Comparison of ENCODE assay signal across 11 mouse cellular contexts in genomic region chr15:31309526-31309925, GRCm38 (mm10). TPM values are rescaled to one million over a fixed set of nuclear protein-coding genes. Genes with fewer than 3 reads are reported as not detected.
DNase-seq lines count a peak whose midpoint lies in the region; ATAC-seq and TF ChIP-seq lines count a peak whose summit lies in the region.
"Had no signal": no experiment of that assay in that cellular context is flagged by ENCODE, and none has a peak within 500 bp of the region (broad histone marks: within the 10 kb centered on the region; RNA-seq: fewer than 3 reads in every experiment).

No protein-coding gene starts in this region.

- no peak for ATAC-seq in liver, postnatal 0 days
- ATAC-seq in liver, embryonic 12.5 days, result no peak
- ATAC-seq in megakaryocyte, adult 5-6 weeks (ENCODE audit: poor library complexity, severe bottlenecking), result peak; percentile 38; the same call in 1 of the 2 replicates
- no peak for ATAC-seq in hindbrain, embryonic 16.5 days

- H3K27ac ChIP-seq in liver, postnatal 0 days (ENCODE audit: low read depth), result no peak overlapping the region
- H3K27ac ChIP-seq in liver, embryonic 12.5 days, result no peak overlapping the region
- H3K27ac ChIP-seq in hindbrain, embryonic 16.5 days (ENCODE audit: low read depth, low read length), result no peak overlapping the region
- H3K27ac ChIP-seq: hindbrain, embryonic 15.5 days had no signal

- H3K9me3 ChIP-seq in liver, postnatal 0 days (ENCODE audit: low read length), result no peaks in the 10 kb centered on the region
- H3K9me3 ChIP-seq in liver, embryonic 12.5 days (replicated peaks), result no peaks in the 10 kb centered on the region
- H3K9me3 ChIP-seq in E14TG2a.4 (ENCODE audit: low read length), result peaks cover 5% of the 10 kb centered on the region
- H3K9me3 ChIP-seq in hindbrain, embryonic 16.5 days (ENCODE audit: control insufficient read depth, low read length), result peaks cover 3% of the 10 kb centered on the region; the same call in 1 of the 2 replicates
- H3K9me3 ChIP-seq: hindbrain, embryonic 15.5 days had no signal

- no peaks in the 10 kb centered on the region for H3K36me3 ChIP-seq in liver, postnatal 0 days (replicated peaks; ENCODE audit: insufficient read depth, low read length)
- H3K36me3 ChIP-seq in liver, embryonic 12.5 days, result no peaks in the 10 kb centered on the region
- no peaks in the 10 kb centered on the region for H3K36me3 ChIP-seq in E14TG2a.4 (ENCODE audit: insufficient read depth, low read length)
- no peaks in the 10 kb centered on the region for H3K36me3 ChIP-seq in hindbrain, embryonic 16.5 days (ENCODE audit: control insufficient read depth, insufficient read depth, low read length)
- H3K36me3 ChIP-seq: hindbrain, embryonic 15.5 days had no signal

- peak; percentile 60 for TF ChIP-seq CTCF in liver, postnatal 0 days (IDR thresholded peaks at IDR 0.05; ENCODE audit: low read depth)
- peak; percentile 33 for TF ChIP-seq CTCF in E14TG2a.4 (conservative IDR thresholded peaks at IDR 0.05; ENCODE audit: low read length)

- no peak overlapping the region for H3K9ac ChIP-seq in liver, postnatal 0 days (replicated peaks)
- no peak overlapping the region for H3K9ac ChIP-seq in liver, embryonic 12.5 days
- no peak overlapping the region for H3K9ac ChIP-seq in hindbrain, embryonic 16.5 days (ENCODE audit: low read depth, low read length)
- H3K9ac ChIP-seq: hindbrain, embryonic 15.5 days had no signal

- DNase-seq in embryo, embryonic 10 days (ENCODE audit: low spot score), result peak; percentile 17
- DNase-seq in embryo, embryonic 10.5 days (ENCODE audit: low spot score), result no peak
- peak; percentile 26 for DNase-seq in liver, postnatal 0 days
- no peak for DNase-seq in layer of hippocampus, adult 9-11 months
- DNase-seq: adrenal gland, postnatal 10 days; layer of hippocampus, postnatal 36 days had no signal

- no peak for TF ChIP-seq EP300 in liver, postnatal 0 days (IDR thresholded peaks at IDR 0.05; ENCODE audit: low read depth)

- H3K4me1 ChIP-seq in liver, postnatal 0 days (ENCODE audit: insufficient read depth), result no peaks in the 10 kb centered on the region
- H3K4me1 ChIP-seq in liver, embryonic 12.5 days, result no peaks in the 10 kb centered on the region
- peaks cover 12% of the 10 kb centered on the region for H3K4me1 ChIP-seq in E14TG2a.4 (replicated peaks; ENCODE audit: low read depth, low read length)
- no peaks in the 10 kb centered on the region for H3K4me1 ChIP-seq in hindbrain, embryonic 16.5 days (ENCODE audit: control insufficient read depth, insufficient read depth, low read depth, low read length)
- H3K4me1 ChIP-seq: hindbrain, embryonic 15.5 days had no signal

- 71% methylated on average over 15 of the region's 15 CpGs for WGBS in liver, postnatal 0 days (ENCODE audit: insufficient replicate concordance)
- 56% methylated on average over 15 of the region's 15 CpGs for WGBS in liver, embryonic 12.5 days (ENCODE audit: insufficient replicate concordance)
- 68% methylated on average over 15 of the region's 15 CpGs for WGBS in hindbrain, embryonic 16.5 days

- no peaks in the 10 kb centered on the region for H3K27me3 ChIP-seq in liver, postnatal 0 days (ENCODE audit: insufficient read depth, low read length)
- no peaks in the 10 kb centered on the region for H3K27me3 ChIP-seq in liver, embryonic 12.5 days (replicated peaks)
- 0 out of 2 replicates have a peak, but pooled peaks cover 3% of the 10 kb centered on the region for H3K27me3 ChIP-seq in E14TG2a.4 (ENCODE audit: insufficient read depth, low read length)
- H3K27me3 ChIP-seq in hindbrain, embryonic 16.5 days (replicated peaks; ENCODE audit: control insufficient read depth, insufficient read depth, low read length), result no peaks in the 10 kb centered on the region
- H3K27me3 ChIP-seq: hindbrain, embryonic 15.5 days had no signal

- H3K4me2 ChIP-seq in liver, postnatal 0 days (ENCODE audit: low read depth, low read length), result no peak overlapping the region
- no peak overlapping the region for H3K4me2 ChIP-seq in liver, embryonic 12.5 days
- H3K4me2 ChIP-seq in hindbrain, embryonic 16.5 days (ENCODE audit: low read length), result no peak overlapping the region
- H3K4me2 ChIP-seq: hindbrain, embryonic 15.5 days had no signal

- no peak overlapping the region for H3K4me3 ChIP-seq in liver, postnatal 0 days (ENCODE audit: low read depth, low read length)
- no peak overlapping the region for H3K4me3 ChIP-seq in liver, embryonic 12.5 days
- H3K4me3 ChIP-seq in E14TG2a.4 (replicated peaks; ENCODE audit: low read length), result peak overlapping the region; percentile 48; the same call in 1 of the 2 replicates
- no peak overlapping the region for H3K4me3 ChIP-seq in hindbrain, embryonic 16.5 days (ENCODE audit: low read length)
- H3K4me3 ChIP-seq: hindbrain, embryonic 15.5 days had no signal

RNA-seq across cellular contexts. Expression of gene Ankrd33b, which starts 58.0 kb away (rescaled TPM):
- 1.8 and 1.9 TPM in 2 replicates for polyA plus RNA-seq in liver, postnatal 0 days (2015; fragmentation: Nextera tagmentation; extraction: Ambion mirVana)
- polyA plus RNA-seq in liver, embryonic 12.5 days (2016; fragmentation: Nextera tagmentation; extraction: Ambion mirVana), result 0.50 and 0.60 TPM in 2 replicates
- total RNA-seq in megakaryocyte, adult 5-6 weeks (2015), result 4.8 and 5.1 TPM in 2 replicates
- 5.8 and 9.1 TPM in 2 replicates for total RNA-seq in megakaryocyte, adult 5-6 weeks (2017)
- polyA plus RNA-seq in hindbrain, embryonic 16.5 days (2015; fragmentation: Nextera tagmentation; extraction: Ambion mirVana), result 0.98 and 1.2 TPM in 2 replicates

Comparison
In these comparisons a context has a peak if more than half of its experiments do, and no peak if none do; other contexts are left out.
1. DNase-seq: peak in embryo, embryonic 10 days (single experiment) and liver, postnatal 0 days (single experiment); none in embryo, embryonic 10.5 days (single experiment) and layer of hippocampus, adult 9-11 months (single experiment).